Comparison of ENCODE assay signal across 8 mouse cellular contexts in the genomic region with DNA sequence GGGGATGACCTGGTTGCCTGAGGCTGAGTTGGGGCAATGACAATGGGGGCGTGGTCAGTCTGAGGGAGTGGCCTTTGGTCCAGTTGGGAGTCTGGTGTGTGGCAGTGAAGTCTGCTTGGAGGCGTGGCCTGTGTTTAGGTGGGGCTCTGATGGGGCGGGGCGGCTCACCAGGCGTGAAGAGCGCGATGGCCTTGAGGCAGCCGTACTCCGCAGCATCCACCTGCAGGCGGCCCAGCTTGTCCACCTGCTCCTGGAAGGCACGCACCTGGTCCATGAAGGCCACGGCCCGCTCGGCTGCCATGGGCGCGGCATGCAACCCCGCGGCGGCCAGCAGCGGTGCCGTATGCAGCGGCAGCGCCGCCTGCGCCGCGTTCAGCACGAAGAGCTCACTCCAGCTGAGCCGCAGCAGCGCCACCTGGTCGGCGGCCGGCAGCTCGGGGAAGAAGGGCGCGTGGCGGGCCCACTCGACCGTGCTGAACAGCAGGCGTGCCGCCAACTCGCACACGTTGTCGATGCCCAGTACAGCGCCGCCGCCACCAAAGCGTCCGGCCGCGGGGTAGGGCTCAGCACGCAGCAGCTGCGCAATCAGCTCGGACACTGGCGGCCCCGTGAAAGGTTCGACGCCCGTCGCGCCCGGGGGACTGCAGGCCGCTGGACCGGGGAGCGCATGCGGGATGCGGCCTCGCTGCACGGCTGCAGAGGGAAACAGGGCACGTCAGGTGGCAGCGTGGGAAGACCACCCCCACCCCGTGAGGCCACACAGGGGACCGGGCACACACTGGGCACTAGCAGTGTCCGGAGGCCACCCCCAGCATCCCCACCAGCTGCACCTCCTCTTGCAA. TPM values are rescaled to one million over a fixed set of nuclear protein-coding genes. Genes with fewer than 3 reads are reported as not detected.
DNase-seq lines count a peak whose midpoint lies in the region; ATAC-seq and TF ChIP-seq lines count a peak whose summit lies in the region.

No protein-coding gene starts in this region.

- H3K4me1 ChIP-seq in heart, adult 2 months (ENCODE audit: control insufficient read depth, insufficient read depth, low read length) = peaks cover 2% of the 10 kb centered on the region
- peaks cover 28% of the 10 kb centered on the region for H3K4me1 ChIP-seq in liver, embryonic 16.5 days (ENCODE audit: control insufficient read depth, low read depth, low read length)

- no peak for TF ChIP-seq EP300 in heart, adult 2 months (IDR thresholded peaks at IDR 0.05; ENCODE audit: insufficient read depth, low read depth, low read length)

- no peak for TF ChIP-seq POLR2A in heart, adult 2 months (IDR thresholded peaks at IDR 0.05; ENCODE audit: insufficient read depth, low read depth, low read length)

- 48% methylated on average over 74 of the region's 74 CpGs for WGBS in heart, adult 2 months
- 12% methylated on average over 73 of the region's 74 CpGs for WGBS in liver, embryonic 16.5 days (ENCODE audit: insufficient replicate concordance)

- DNase-seq in heart, adult 2 months = peak; percentile 54 to 72
- DNase-seq in heart, postnatal 25 days (ENCODE audit: low spot score) = no peak
- peak; percentile 81 to 86 for DNase-seq in cerebellum, postnatal 25 days
- peak; percentile 59 for DNase-seq in gastrocnemius, postnatal 25 days
- peak; percentile 96 for DNase-seq in kidney, adult 9 months
- peak; percentile 65 for DNase-seq in neural tube, embryonic 10.5 days (ENCODE audit: extremely low spot score, low spot score)
- peak; percentile 79 for DNase-seq in testis, postnatal 10 days (ENCODE audit: low spot score)

- no peak overlapping the region for H3K9ac ChIP-seq in heart, adult 2 months (ENCODE audit: low read depth, low read length)
- H3K9ac ChIP-seq in liver, embryonic 16.5 days (ENCODE audit: low read depth, low read length) = 0 out of 2 replicates have a peak overlapping the region, but pooled peaks have one; percentile 7

- peak; percentile 33 for TF ChIP-seq CTCF in heart, adult 2 months (IDR thresholded peaks at IDR 0.05)

- no peak overlapping the region for H3K27ac ChIP-seq in heart, adult 2 months
- H3K27ac ChIP-seq in liver, embryonic 16.5 days (ENCODE audit: low read length) = no peak overlapping the region

- no peaks in the 10 kb centered on the region for H3K36me3 ChIP-seq in heart, adult 2 months (ENCODE audit: control insufficient read depth, insufficient read depth, low read length)
- no peaks in the 10 kb centered on the region; the same call in 1 of the 2 replicates for H3K36me3 ChIP-seq in liver, embryonic 16.5 days (ENCODE audit: control insufficient read depth, insufficient read depth)

- peaks cover 1% of the 10 kb centered on the region; the same call in 1 of the 2 replicates for H3K79me2 ChIP-seq in heart, adult 2 months (replicated peaks; ENCODE audit: control insufficient read depth, insufficient read depth, low read length)

- H3K9me3 ChIP-seq in liver, embryonic 16.5 days (replicated peaks; ENCODE audit: control insufficient read depth, low read length) = no peaks in the 10 kb centered on the region

- peak overlapping the region; percentile 62 for H3K4me2 ChIP-seq in liver, embryonic 16.5 days (ENCODE audit: low read depth, low read length)

- no peaks in the 10 kb centered on the region for H3K27me3 ChIP-seq in heart, adult 2 months (ENCODE audit: control insufficient read depth, insufficient read depth, low read length)
- peaks cover 38% of the 10 kb centered on the region for H3K27me3 ChIP-seq in liver, embryonic 16.5 days (ENCODE audit: control insufficient read depth, insufficient read depth, low read depth, low read length)

- intact Hi-C loops in heart, adult 2 months (cut with DNase I) = no loop called here
- intact Hi-C loops in heart, postnatal 25 days (cut with DNase I) = no loop called here

- no peak overlapping the region for H3K4me3 ChIP-seq in heart, adult 2 months
- peak overlapping the region; percentile 33 for H3K4me3 ChIP-seq in liver, embryonic 16.5 days (ENCODE audit: low read depth, low read length)

- peak; percentile 6 for ATAC-seq in liver, embryonic 16.5 days (ENCODE audit: low read depth)

RNA-seq across cellular contexts. Expression of gene Ocel1, which starts 4.7 kb away (rescaled TPM):
- 10 to 100 TPM; 12.4 to 15.2 TPM for total RNA-seq in heart, adult 2 months (2021)
- 8.0 and 9.1 TPM in 2 replicates for polyA plus RNA-seq in heart, adult 2 months (2012; rRNA removed)
- 10 to 100 TPM; 13.2 to 14.3 TPM for total RNA-seq in heart, postnatal 25 days (2021)
- 1 to 10 TPM; 6.9 to 8.0 TPM for total RNA-seq in gastrocnemius, postnatal 25 days (2021)
- polyA plus RNA-seq in liver, embryonic 16.5 days (2015; fragmentation: Nextera tagmentation; extraction: Ambion mirVana) = 3.9 and 4.7 TPM in 2 replicates

RNA-seq across cellular contexts. Expression of gene Nr2f6, which starts 6.0 kb away (rescaled TPM):
- 10 to 100 TPM; 47.6 to 56.7 TPM for total RNA-seq in heart, adult 2 months (2021)
- polyA plus RNA-seq in heart, adult 2 months (2012; rRNA removed) = 53.9 and 63.2 TPM in 2 replicates
- 10 to 100 TPM; 56.3 to 56.6 TPM for total RNA-seq in heart, postnatal 25 days (2021)
- total RNA-seq in gastrocnemius, postnatal 25 days (2021) = 10 to 100 TPM; 21.6 to 21.7 TPM
- polyA plus RNA-seq in liver, embryonic 16.5 days (2015; fragmentation: Nextera tagmentation; extraction: Ambion mirVana) = 13.9 and 17.2 TPM in 2 replicates

RNA-seq across cellular contexts. Expression of gene Use1, which starts 9.2 kb away (rescaled TPM):
- total RNA-seq in heart, adult 2 months (2021) = 100 to 1,000 TPM; 140 to 169 TPM
- 112 and 120 TPM in 2 replicates for polyA plus RNA-seq in heart, adult 2 months (2012; rRNA removed)
- 100 to 1,000 TPM; 116 to 128 TPM for total RNA-seq in heart, postnatal 25 days (2021)
- 10 to 100 TPM; 84.5 to 94.4 TPM for total RNA-seq in gastrocnemius, postnatal 25 days (2021)
- 40.7 and 41.2 TPM in 2 replicates for polyA plus RNA-seq in liver, embryonic 16.5 days (2015; fragmentation: Nextera tagmentation; extraction: Ambion mirVana)

RNA-seq across cellular contexts. Expression of gene Ushbp1, which starts 19.8 kb away (rescaled TPM):
- total RNA-seq in heart, adult 2 months (2021) = 10 to 100 TPM; 22.9 to 23.9 TPM
- 71.7 and 72.2 TPM in 2 replicates for polyA plus RNA-seq in heart, adult 2 months (2012; rRNA removed)
- 10 to 100 TPM; 24.5 to 32.5 TPM for total RNA-seq in heart, postnatal 25 days (2021)
- total RNA-seq in gastrocnemius, postnatal 25 days (2021) = 1 to 10 TPM; 5.5 to 9.9 TPM
- 4.2 and 4.3 TPM in 2 replicates for polyA plus RNA-seq in liver, embryonic 16.5 days (2015; fragmentation: Nextera tagmentation; extraction: Ambion mirVana)

RNA-seq across cellular contexts. Expression of gene Babam1, which starts 20.9 kb away (rescaled TPM):
- 10 to 100 TPM; 62.8 to 70.2 TPM for total RNA-seq in heart, adult 2 months (2021)
- polyA plus RNA-seq in heart, adult 2 months (2012; rRNA removed) = 88.7 and 91.3 TPM in 2 replicates
- 10 to 100 TPM; 67.0 to 69.5 TPM for total RNA-seq in heart, postnatal 25 days (2021)
- 10 to 100 TPM; 59.2 to 71.2 TPM for total RNA-seq in gastrocnemius, postnatal 25 days (2021)
- 46.6 and 48.2 TPM in 2 replicates for polyA plus RNA-seq in liver, embryonic 16.5 days (2015; fragmentation: Nextera tagmentation; extraction: Ambion mirVana)
